Mouse (Mus musculus): Measurements from ENCODE around the gene Cenpp.

DNA sequence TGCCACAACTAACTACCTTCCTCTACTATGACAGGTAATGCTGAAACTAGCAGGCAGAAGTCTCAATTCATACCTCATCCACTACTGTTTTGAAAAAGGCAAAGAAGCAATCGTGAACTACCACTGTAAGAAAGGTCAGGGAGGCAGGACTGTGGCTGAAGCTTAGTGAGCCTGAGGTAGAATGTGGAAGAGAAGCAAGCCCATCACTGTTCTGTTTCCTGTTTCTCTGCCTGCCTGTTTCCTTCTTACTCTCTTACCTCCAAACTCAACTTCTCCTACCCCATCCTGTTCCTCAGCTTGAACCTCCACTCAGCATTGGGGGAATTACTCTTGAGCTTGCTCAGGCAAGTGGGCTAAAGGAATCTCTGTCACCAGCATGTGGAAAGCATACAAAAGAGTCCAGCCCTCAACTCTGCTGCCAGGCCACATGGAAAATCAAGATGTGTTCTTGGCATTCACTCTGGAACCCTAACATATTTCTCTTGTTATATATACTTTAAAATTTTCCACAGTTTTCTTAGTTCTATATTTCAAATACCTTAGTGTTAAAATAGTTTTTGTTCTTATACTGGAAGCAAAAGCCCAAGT, 104.9 kb downstream of the Cenpp start:
- TF ChIP-seq CTCF (IDR thresholded peaks at IDR 0.05; ENCODE audit: borderline replicate concordance, control insufficient read depth, extremely low read depth, insufficient read depth, low read length, poor library complexity) (no peak), POLR2A (IDR thresholded peaks at IDR 0.05; ENCODE audit: control insufficient read depth, extremely low read depth, insufficient read depth, low read length, poor library complexity) (no peak)
